Mouse (Mus musculus): ENCODE results near the gene Ppp1r9b.

DNA sequence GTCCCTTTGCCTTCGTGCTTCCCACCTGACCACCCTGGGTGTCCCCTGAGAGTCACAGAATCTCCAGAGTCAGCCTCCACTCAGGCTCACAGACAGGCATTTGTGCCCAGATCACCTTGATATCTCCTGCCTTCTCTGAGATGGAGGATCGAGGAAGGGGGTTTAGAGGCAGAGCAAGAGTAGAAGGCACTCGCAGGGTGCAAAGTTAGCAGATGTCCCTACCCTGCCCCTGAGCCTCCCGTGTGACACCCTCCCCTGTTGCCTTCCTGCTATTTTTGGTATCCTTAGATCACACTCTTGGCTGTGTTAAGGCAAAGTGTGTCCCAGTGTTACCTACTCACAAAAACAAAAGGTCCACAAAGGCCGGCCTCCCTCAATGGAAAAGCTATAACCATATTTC, 14.6 kb upstream of the Ppp1r9b start, which contains the start of gene Sgca:
- TF ChIP-seq POLR2A (IDR thresholded peaks at IDR 0.05; ENCODE audit: insufficient read depth, low read depth, low read length): peak; percentile 85
- TF ChIP-seq CTCF (IDR thresholded peaks at IDR 0.05): no peak
- TF ChIP-seq EP300 (IDR thresholded peaks at IDR 0.05; ENCODE audit: insufficient read depth, low read depth, low read length): peak; percentile 86

Measured in heart, adult 2 months (tissue).